Mouse (Mus musculus): ENCODE results near the gene Neurl1b. TPM values are rescaled to one million over a fixed set of nuclear protein-coding genes. Genes with fewer than 3 reads are reported as not detected.

Neurl1b gene
- total and polyA plus RNA-seq, 3 experiments, result 0.12 to 0.28 TPM; not detected in 1

DNA sequence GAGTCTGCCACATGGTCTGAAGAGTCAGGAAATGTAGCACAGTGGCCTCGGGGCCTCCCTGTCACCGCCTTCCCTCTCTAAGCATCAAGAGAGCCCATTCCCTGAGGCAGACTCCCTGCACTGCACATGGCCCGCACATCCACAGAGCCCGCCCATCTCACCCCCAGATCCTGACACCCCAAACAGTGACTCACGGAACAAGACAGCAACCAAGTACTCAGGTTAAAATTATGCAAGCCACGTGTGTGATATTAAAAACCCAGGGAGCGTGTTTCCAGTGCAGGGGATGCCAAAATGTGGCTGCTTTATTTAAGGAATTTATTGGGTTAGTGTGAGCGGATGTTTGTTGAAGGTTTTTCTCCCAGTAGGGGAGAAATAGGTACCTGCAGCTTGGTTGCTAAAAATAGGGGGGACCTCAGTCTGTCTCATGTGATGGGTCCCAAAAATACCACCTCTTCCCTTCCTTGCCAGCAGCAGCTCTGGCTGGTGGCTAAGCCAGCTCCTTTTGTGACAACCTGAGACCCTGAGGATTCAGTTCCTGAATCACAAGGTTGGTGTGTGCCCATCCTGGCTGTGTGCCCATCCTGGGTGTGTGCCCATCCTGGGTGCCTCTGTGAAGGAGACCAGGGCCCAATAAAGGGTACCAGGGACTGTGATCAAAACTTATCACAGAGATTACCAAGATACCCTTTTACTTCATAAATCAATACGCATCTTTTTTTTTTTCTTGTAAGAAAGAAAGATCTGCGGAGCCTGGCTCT is 9.1 kb upstream of the Neurl1b start:
- Histone ChIP-seq H3K9me3 (replicated peaks; ENCODE audit: insufficient read depth, low read length) (no peaks in the 10 kb centered on the region), H3K9ac (ENCODE audit: control insufficient read depth, low read depth, low read length, poor library complexity, severe bottlenecking) (no peak overlapping the region), H3K27ac (ENCODE audit: control insufficient read depth, low read depth, low read length) (no peak overlapping the region), H3K4me3 (ENCODE audit: control insufficient read depth in 1 of 2, insufficient read depth in 1 of 2, low read depth in 2 of 2, low read length in 2 of 2) (no peak overlapping the region), H3K27me3 (ENCODE audit: control insufficient read depth in 1 of 2, insufficient read depth in 2 of 2, low read length in 2 of 2) (peaks cover 0 to 5% of the 10 kb centered on the region in 2 experiments; a peak in 3 of 4 replicates), H3K4me1 (ENCODE audit: control insufficient read depth in 1 of 2, insufficient read depth in 2 of 2, low read length in 2 of 2) (no peaks in the 10 kb centered on the region), H3K36me3 (ENCODE audit: control insufficient read depth in 1 of 2, insufficient read depth in 2 of 2, low read length in 2 of 2) (no peaks in the 10 kb centered on the region), H3K79me2 (ENCODE audit: control insufficient read depth, insufficient read depth, low read length, poor library complexity) (no peaks in the 10 kb centered on the region)
- TF ChIP-seq UBTF (IDR thresholded peaks at IDR 0.05; ENCODE audit: borderline replicate concordance, insufficient read depth, low read depth, low read length) (no peak), TBP (IDR thresholded peaks at IDR 0.05; ENCODE audit: low read depth, low read length) (no peak)
- no peak for DNase-seq (ENCODE audit: low read depth, low spot score)

DNA sequence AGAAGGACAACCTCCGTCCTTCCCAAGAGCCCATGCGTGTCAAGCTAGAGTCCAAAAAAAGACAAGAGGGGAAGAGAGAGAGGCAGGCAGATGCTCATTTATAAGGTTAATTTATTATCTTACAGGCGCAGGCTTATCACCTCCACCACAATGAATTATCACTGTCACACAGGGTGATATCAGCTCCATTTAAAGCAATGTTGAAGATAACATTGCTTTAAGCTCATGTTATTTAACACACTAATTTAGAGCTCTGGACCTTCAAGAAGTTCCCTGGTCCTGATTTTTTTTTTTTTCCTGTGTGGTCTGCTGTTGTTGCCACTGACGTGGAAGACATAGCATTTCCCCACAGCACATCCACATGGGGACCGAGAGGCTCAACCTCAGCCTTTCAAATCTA is 1.7 kb upstream of the Neurl1b start:
- peak; percentile 64 for DNase-seq (ENCODE audit: low read depth, low spot score)
- H3K27ac ChIP-seq (ENCODE audit: control insufficient read depth, low read depth, low read length), result no peak overlapping the region
- H3K4me3 ChIP-seq (ENCODE audit: control insufficient read depth in 1 of 2, insufficient read depth in 1 of 2, low read depth in 2 of 2, low read length in 2 of 2), result no peak overlapping the region
- no peak overlapping the region for H3K9ac ChIP-seq (ENCODE audit: control insufficient read depth, low read depth, low read length, poor library complexity, severe bottlenecking)
- no peaks in the 10 kb centered on the region for H3K9me3 ChIP-seq (replicated peaks; ENCODE audit: insufficient read depth, low read length)
- peaks cover 0 to 10% of the 10 kb centered on the region in 2 experiments; a peak in 2 of 4 replicates for H3K36me3 ChIP-seq (ENCODE audit: control insufficient read depth in 1 of 2, insufficient read depth in 2 of 2, low read length in 2 of 2)
- peaks cover 2 to 13% of the 10 kb centered on the region in 2 experiments; a peak in 3 of 4 replicates for H3K4me1 ChIP-seq (ENCODE audit: control insufficient read depth in 1 of 2, insufficient read depth in 2 of 2, low read length in 2 of 2)
- H3K79me2 ChIP-seq (ENCODE audit: control insufficient read depth, insufficient read depth, low read length, poor library complexity), result no peaks in the 10 kb centered on the region
- H3K27me3 ChIP-seq (ENCODE audit: control insufficient read depth in 1 of 2, insufficient read depth in 2 of 2, low read length in 2 of 2), result peaks cover 12 to 13% of the 10 kb centered on the region in 2 experiments
- TF ChIP-seq ZMIZ1 (IDR thresholded peaks at IDR 0.05; ENCODE audit: low read depth, low read length) (no peak; the same call in 1 of the 2 replicates), NRF1 (IDR thresholded peaks at IDR 0.05; ENCODE audit: insufficient read depth, low read depth, low read length, poor library complexity, severe bottlenecking) (no peak), MEF2A (IDR thresholded peaks at IDR 0.05; ENCODE audit: extremely low read depth, insufficient replicate concordance, low read depth, low read length, poor library complexity, severe bottlenecking) (peak; percentile 79; the same call in 1 of the 2 replicates), ZKSCAN1 (IDR thresholded peaks at IDR 0.05; ENCODE audit: low read depth, low read length) (no peak), TCF12 (IDR thresholded peaks at IDR 0.05; ENCODE audit: low read depth, low read length) (peak; percentile 98), UBTF (IDR thresholded peaks at IDR 0.05; ENCODE audit: borderline replicate concordance, insufficient read depth, low read depth, low read length) (no peak), RAD21 (IDR thresholded peaks at IDR 0.05; ENCODE audit: low read depth, low read length) (no peak), ZNF384 (IDR thresholded peaks at IDR 0.05; ENCODE audit: low read depth, low read length) (peak; percentile 76), SMC3 (IDR thresholded peaks at IDR 0.05; ENCODE audit: low read depth, low read length) (no peak), MYB (IDR thresholded peaks at IDR 0.05; ENCODE audit: low read depth, low read length) (no peak), NELFE (IDR thresholded peaks at IDR 0.05; ENCODE audit: low read depth, low read length) (no peak), RCOR1 (IDR thresholded peaks at IDR 0.05; ENCODE audit: low read depth, low read length) (peak; percentile 99), MAZ (IDR thresholded peaks at IDR 0.05; ENCODE audit: low read depth, low read length) (peak; percentile 61; the same call in 1 of the 2 replicates), MXI1 (IDR thresholded peaks at IDR 0.05; ENCODE audit: low read depth, low read length) (peak; percentile 35; the same call in 1 of the 2 replicates), USF1 (IDR thresholded peaks at IDR 0.05; ENCODE audit: low read depth, low read length) (no peak), ETS1 (IDR thresholded peaks at IDR 0.05; ENCODE audit: low read depth, low read length) (peak; percentile 89), MAX (IDR thresholded peaks at IDR 0.05; ENCODE audit: low read length) (0 out of 2 replicates have a peak, but pooled peaks have one; percentile 24), CHD2 (IDR thresholded peaks at IDR 0.05; ENCODE audit: low read length) (peak; percentile 25; the same call in 1 of the 2 replicates), GABPA (IDR thresholded peaks at IDR 0.05; ENCODE audit: low read depth, low read length) (no peak), MAFK (IDR thresholded peaks at IDR 0.05; ENCODE audit: borderline replicate concordance, low read depth, low read length) (peak; percentile 85; the same call in 1 of the 2 replicates), USF2 (IDR thresholded peaks at IDR 0.05; ENCODE audit: borderline replicate concordance in 1 of 2, insufficient read depth in 1 of 2, low read depth in 1 of 2, low read length in 2 of 2) (no peak), POLR2A (IDR thresholded peaks at IDR 0.05; ENCODE audit: control insufficient read depth in 1 of 2, insufficient read depth in 1 of 2, low read depth in 1 of 2, low read length in 2 of 2, poor library complexity in 1 of 2) (no peak), EP300 (IDR thresholded peaks at IDR 0.05; ENCODE audit: low read depth in 1 of 2, low read length in 2 of 2) (peak; percentile 85 to 89), TBP (IDR thresholded peaks at IDR 0.05; ENCODE audit: low read depth, low read length) (no peak), POLR2AphosphoS5 (IDR thresholded peaks at IDR 0.05; ENCODE audit: borderline replicate concordance, low read depth, low read length) (no peak), KAT2A (conservative IDR thresholded peaks at IDR 0.05; ENCODE audit: low read depth, low read length) (no peak), E2F4 (IDR thresholded peaks at IDR 0.05; ENCODE audit: borderline replicate concordance, low read depth, low read length) (no peak), CHD1 (IDR thresholded peaks at IDR 0.05; ENCODE audit: low read depth, low read length) (no peak), JUND (IDR thresholded peaks at IDR 0.05; ENCODE audit: low read depth, low read length) (no peak)
